Mouse (Mus musculus): ENCODE data around the gene Gsg1l. TPM values are rescaled to one million over a fixed set of nuclear protein-coding genes. Genes with fewer than 3 reads are reported as not detected.

Gene Gsg1l
- polyA plus RNA-seq, 1 experiment from 2014 or later: 0.70 TPM

DNA sequence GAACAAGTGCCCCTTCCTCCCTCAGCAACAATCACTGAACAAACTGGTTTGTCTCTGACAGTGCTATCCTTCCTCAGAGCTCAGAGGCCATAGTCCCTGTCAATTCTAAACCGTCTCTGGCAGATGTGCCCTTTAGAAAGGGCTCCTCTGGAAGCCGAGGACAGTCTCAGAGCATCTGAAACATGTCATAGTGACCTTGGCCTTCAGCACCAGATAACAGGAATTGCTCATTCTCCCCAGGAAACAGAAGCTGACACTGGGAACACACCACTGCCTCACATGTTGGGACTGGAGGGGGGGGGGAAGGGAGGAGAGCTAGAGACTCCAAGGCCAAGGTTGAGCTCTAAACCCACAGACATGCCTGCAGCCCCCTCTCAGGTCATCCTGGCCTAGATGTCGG is 113.1 kb downstream of the Gsg1l start:
- DNase-seq (ENCODE audit: low spot score): no peak
- H3K9me3 ChIP-seq (replicated peaks; ENCODE audit: control insufficient read depth, low read length): no peaks in the 10 kb centered on the region
- H3K27ac ChIP-seq (replicated peaks; ENCODE audit: low read depth, low read length): no peak overlapping the region
- no peak overlapping the region for H3K9ac ChIP-seq (replicated peaks; ENCODE audit: low read length)
- no peaks in the 10 kb centered on the region for H3K4me1 ChIP-seq (ENCODE audit: control insufficient read depth, insufficient read depth, low read length)
- no peak for ATAC-seq (replicated peaks; ENCODE audit: insufficient number of reproducible peaks, low FRiP score, low TSS enrichment, low read depth)
- H3K27me3 ChIP-seq (ENCODE audit: control insufficient read depth, insufficient read depth, low read length): no peaks in the 10 kb centered on the region
- H3K36me3 ChIP-seq (replicated peaks; ENCODE audit: control insufficient read depth, insufficient read depth, low read depth, low read length): no peaks in the 10 kb centered on the region
- WGBS: 81% methylated on average over 3 of the region's 3 CpGs
- no peak overlapping the region for H3K4me2 ChIP-seq (ENCODE audit: low read depth, low read length)
- H3K4me3 ChIP-seq (ENCODE audit: low read depth, low read length): no peak overlapping the region

DNA sequence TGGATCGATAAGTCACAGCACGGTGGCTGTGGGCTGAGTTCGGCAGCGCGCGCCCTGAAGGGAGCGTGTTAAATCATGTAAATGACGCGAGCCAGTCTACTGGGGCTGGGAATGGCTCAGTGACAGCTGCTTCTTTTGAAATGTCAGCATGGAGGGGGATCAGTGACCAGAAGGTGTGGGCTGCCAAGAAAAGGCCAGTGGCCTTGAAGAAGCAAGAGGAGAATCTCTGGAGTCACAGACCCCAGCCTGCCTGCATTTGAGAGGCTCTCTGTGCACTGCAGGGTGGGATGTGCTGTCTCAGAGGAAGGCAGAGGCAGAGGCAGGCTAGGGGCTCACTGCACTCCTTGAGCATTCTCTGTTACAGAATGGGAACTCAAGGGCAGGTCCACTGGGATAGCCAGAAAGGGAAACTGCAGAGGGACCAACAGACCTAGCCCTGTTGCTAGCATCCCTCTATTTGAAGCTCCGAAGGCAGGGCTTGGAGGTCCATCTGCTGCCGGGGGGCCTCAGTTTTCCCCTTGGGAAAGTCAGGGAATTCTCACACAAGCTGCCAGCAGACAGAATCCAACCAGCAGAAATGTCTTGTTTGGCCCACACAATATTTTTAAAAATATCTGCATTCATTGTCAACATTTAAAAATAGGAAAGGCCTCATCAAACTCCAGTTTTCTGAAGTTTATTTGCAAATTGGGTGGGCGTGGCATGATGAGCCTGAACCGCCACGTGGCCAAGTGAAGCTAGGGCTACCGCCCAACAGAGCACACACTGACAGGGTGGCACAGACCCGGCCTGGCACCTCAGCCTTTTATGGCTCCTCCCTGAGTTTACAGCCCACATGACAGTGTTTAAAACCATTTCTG is 115.6 kb downstream of the Gsg1l start:
- Histone ChIP-seq H3K27ac (replicated peaks; ENCODE audit: low read depth, low read length) (no peak overlapping the region), H3K4me1 (ENCODE audit: control insufficient read depth, insufficient read depth, low read length) (no peaks in the 10 kb centered on the region), H3K4me2 (ENCODE audit: low read depth, low read length) (no peak overlapping the region), H3K9me3 (replicated peaks; ENCODE audit: control insufficient read depth, low read length) (no peaks in the 10 kb centered on the region), H3K4me3 (ENCODE audit: low read depth, low read length) (no peak overlapping the region), H3K9ac (replicated peaks; ENCODE audit: low read length) (no peak overlapping the region), H3K36me3 (replicated peaks; ENCODE audit: control insufficient read depth, insufficient read depth, low read depth, low read length) (no peaks in the 10 kb centered on the region), H3K27me3 (ENCODE audit: control insufficient read depth, insufficient read depth, low read length) (no peaks in the 10 kb centered on the region)
- 67% methylated on average over 16 of the region's 16 CpGs for WGBS
- DNase-seq (ENCODE audit: low spot score) (no peak), ATAC-seq (replicated peaks; ENCODE audit: insufficient number of reproducible peaks, low FRiP score, low TSS enrichment, low read depth) (no peak)

DNA sequence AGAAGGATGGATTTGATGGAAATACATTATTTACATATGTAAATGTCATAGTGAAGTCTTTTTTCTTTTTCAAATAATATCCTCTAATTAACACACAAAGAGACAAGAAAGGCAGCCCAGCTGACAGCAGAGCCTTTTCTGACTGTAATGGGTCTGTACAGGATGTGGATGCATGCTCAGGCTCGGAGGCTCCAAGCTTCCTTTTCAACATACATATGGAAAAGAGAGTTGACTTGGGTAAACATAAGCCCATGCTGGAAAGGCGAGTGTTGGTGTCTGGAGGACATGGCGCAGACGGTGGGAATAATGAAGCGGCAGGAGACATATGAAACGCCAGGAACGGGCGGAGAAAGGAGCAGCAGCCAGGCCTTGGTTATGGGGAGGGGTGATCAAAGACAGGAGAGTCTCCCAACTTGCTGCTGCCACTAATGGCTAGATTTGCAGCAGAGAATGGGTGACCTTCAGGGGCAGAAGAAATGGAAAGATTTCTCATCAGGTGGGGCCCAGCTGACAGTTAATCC is 118.1 kb downstream of the Gsg1l start:
- ATAC-seq (replicated peaks; ENCODE audit: insufficient number of reproducible peaks, low FRiP score, low TSS enrichment, low read depth) (no peak), DNase-seq (ENCODE audit: low spot score) (no peak)
- no peaks in the 10 kb centered on the region for H3K27me3 ChIP-seq (ENCODE audit: control insufficient read depth, insufficient read depth, low read length)
- H3K36me3 ChIP-seq (replicated peaks; ENCODE audit: control insufficient read depth, insufficient read depth, low read depth, low read length): no peaks in the 10 kb centered on the region
- H3K4me1 ChIP-seq (ENCODE audit: control insufficient read depth, insufficient read depth, low read length): no peaks in the 10 kb centered on the region
- no peak overlapping the region for H3K4me3 ChIP-seq (ENCODE audit: low read depth, low read length)
- no peaks in the 10 kb centered on the region for H3K9me3 ChIP-seq (replicated peaks; ENCODE audit: control insufficient read depth, low read length)
- H3K27ac ChIP-seq (replicated peaks; ENCODE audit: low read depth, low read length): no peak overlapping the region
- H3K9ac ChIP-seq (replicated peaks; ENCODE audit: low read length): no peak overlapping the region
- no peak overlapping the region for H3K4me2 ChIP-seq (ENCODE audit: low read depth, low read length)
- WGBS: 75% methylated on average over 8 of the region's 8 CpGs

DNA sequence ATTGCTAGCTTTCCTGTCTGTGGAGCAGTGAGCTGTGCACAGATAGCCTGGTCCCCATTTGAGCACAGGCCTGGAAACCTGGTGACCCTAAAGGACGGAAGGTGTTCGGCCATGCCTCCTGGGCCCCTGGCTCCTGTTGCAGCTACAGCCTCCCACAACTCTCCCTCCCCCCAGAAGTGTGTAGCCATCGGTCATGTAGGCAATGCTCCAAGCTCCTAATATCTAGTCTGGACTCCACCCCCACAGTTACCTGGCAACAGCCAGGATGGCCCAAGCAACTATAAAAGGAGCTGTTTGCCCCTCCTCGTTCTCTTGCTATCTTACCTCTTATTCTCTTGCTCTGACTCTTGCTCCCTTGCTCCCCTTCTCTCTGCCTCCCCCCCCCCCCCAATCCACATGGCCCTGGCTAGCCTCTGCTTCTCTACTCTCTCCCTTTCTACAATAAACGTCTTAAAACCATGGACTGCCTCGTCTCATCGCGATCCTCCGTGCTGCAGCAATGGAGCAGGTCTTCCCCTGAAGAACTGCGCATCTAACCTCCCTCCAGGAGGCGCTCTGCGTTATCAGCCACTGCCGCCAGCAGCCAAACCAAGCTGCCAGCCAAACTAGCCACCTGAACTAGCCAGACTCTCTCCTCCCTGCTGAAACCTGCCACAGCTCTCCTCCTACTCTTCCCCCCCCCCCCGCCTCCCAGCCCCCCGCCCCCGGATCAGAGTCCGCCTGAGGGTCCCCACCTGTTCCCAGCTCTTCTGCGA is 122.7 kb downstream of the Gsg1l start:
- Histone ChIP-seq H3K4me2 (ENCODE audit: low read depth, low read length) (no peak overlapping the region), H3K27me3 (ENCODE audit: control insufficient read depth, insufficient read depth, low read length) (no peaks in the 10 kb centered on the region), H3K4me3 (ENCODE audit: low read depth, low read length) (no peak overlapping the region), H3K9ac (replicated peaks; ENCODE audit: low read length) (no peak overlapping the region), H3K4me1 (ENCODE audit: control insufficient read depth, insufficient read depth, low read length) (no peaks in the 10 kb centered on the region; the same call in 1 of the 2 replicates), H3K27ac (replicated peaks; ENCODE audit: low read depth, low read length) (no peak overlapping the region), H3K9me3 (replicated peaks; ENCODE audit: control insufficient read depth, low read length) (no peaks in the 10 kb centered on the region), H3K36me3 (replicated peaks; ENCODE audit: control insufficient read depth, insufficient read depth, low read depth, low read length) (no peaks in the 10 kb centered on the region)
- no peak for DNase-seq (ENCODE audit: low spot score)
- 55% methylated on average over 17 of the region's 18 CpGs for WGBS
- no peak for ATAC-seq (replicated peaks; ENCODE audit: insufficient number of reproducible peaks, low FRiP score, low TSS enrichment, low read depth)

DNA sequence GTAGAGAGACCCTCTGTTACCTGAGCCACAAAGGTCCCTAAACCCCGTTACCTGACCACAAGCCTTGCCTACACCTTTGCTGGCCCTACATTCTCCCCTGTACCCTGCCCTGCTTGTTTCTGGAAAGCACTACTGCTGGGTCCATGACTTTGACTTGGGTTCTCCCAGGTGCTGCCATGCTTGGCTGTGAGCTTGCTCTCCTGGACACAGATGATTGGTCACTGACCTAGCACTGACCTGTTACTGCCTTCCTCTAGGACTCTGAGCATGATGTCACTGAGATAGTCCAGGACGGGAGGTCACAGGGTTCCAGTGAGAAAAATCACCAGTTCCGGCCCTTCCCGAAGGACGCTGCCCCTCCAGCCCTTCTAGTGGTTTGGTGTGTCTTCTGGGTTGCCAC is 123.4 kb downstream of the Gsg1l start:
- WGBS: 88% methylated on average over 5 of the region's 5 CpGs
- Histone ChIP-seq H3K4me2 (ENCODE audit: low read depth, low read length) (no peak overlapping the region), H3K27ac (replicated peaks; ENCODE audit: low read depth, low read length) (no peak overlapping the region), H3K27me3 (ENCODE audit: control insufficient read depth, insufficient read depth, low read length) (no peaks in the 10 kb centered on the region), H3K4me3 (ENCODE audit: low read depth, low read length) (no peak overlapping the region), H3K36me3 (replicated peaks; ENCODE audit: control insufficient read depth, insufficient read depth, low read depth, low read length) (no peaks in the 10 kb centered on the region), H3K9me3 (replicated peaks; ENCODE audit: control insufficient read depth, low read length) (no peaks in the 10 kb centered on the region), H3K9ac (replicated peaks; ENCODE audit: low read length) (no peak overlapping the region), H3K4me1 (ENCODE audit: control insufficient read depth, insufficient read depth, low read length) (no peaks in the 10 kb centered on the region; the same call in 1 of the 2 replicates)
- no peak for DNase-seq (ENCODE audit: low spot score)
- ATAC-seq (replicated peaks; ENCODE audit: insufficient number of reproducible peaks, low FRiP score, low TSS enrichment, low read depth): no peak

DNA sequence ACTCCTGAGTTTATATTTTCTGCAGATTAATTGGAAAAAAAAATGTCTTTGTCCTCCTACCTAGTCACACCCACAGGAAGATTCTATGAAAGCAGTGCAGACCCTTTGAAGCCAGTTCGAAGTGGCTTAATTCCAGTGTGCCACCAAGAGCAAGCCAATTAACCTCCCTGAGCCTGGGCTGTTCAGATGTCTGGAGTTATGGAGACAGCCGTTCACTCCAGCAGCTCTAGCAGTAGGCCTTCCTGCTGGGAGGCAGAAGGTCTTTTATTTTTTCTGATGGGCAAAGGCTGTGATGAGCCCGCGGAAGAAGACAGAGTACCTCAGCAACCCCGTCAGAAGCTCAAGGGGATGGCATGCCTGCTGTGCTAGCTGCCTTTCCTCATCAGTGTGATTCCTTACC is 127.2 kb downstream of the Gsg1l start:
- H3K4me1 ChIP-seq (ENCODE audit: control insufficient read depth, insufficient read depth, low read length): no peaks in the 10 kb centered on the region; the same call in 1 of the 2 replicates
- 57% methylated on average over 5 of the region's 5 CpGs for WGBS
- H3K27ac ChIP-seq (replicated peaks; ENCODE audit: low read depth, low read length): no peak overlapping the region

DNA sequence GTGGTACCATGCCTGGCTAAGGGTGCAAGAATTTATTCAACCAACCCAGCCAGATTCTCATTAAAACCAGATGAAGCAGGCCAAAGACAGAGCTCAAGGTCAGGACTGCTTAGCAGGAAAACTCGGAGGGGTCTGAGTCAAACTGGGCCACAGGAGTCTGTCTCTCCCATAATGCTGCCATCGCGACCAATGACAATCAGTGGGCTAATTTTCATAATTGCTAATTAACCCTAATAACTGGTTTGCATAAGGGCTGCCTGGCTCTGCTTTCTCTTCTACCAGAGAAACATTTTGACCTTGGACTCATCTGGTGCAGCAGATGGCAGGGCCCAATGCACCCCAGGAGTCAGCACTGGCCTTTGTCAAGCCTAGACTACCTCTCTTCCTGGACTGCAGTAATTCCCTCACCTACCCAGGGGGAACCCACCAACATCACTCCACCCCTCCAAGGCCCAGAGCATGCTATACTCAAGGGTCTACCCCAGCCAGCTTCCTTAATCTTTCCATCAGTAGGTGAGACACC is 127.8 kb downstream of the Gsg1l start:
- Histone ChIP-seq H3K9ac (replicated peaks; ENCODE audit: low read length) (no peak overlapping the region), H3K4me1 (ENCODE audit: control insufficient read depth, insufficient read depth, low read length) (no peaks in the 10 kb centered on the region; the same call in 1 of the 2 replicates), H3K27me3 (ENCODE audit: control insufficient read depth, insufficient read depth, low read length) (no peaks in the 10 kb centered on the region), H3K4me3 (ENCODE audit: low read depth, low read length) (no peak overlapping the region), H3K27ac (replicated peaks; ENCODE audit: low read depth, low read length) (no peak overlapping the region), H3K36me3 (replicated peaks; ENCODE audit: control insufficient read depth, insufficient read depth, low read depth, low read length) (no peaks in the 10 kb centered on the region), H3K4me2 (ENCODE audit: low read depth, low read length) (no peak overlapping the region), H3K9me3 (replicated peaks; ENCODE audit: control insufficient read depth, low read length) (no peaks in the 10 kb centered on the region)
- no peak for ATAC-seq (replicated peaks; ENCODE audit: insufficient number of reproducible peaks, low FRiP score, low TSS enrichment, low read depth)
- 50% methylated on average over 3 of the region's 3 CpGs for WGBS
- no peak for DNase-seq (ENCODE audit: low spot score)

More for the DNA sequence above, 127.2 kb downstream of the Gsg1l start:
- no peaks in the 10 kb centered on the region for H3K9me3 ChIP-seq (replicated peaks; ENCODE audit: control insufficient read depth, low read length)
- H3K4me2 ChIP-seq (ENCODE audit: low read depth, low read length): no peak overlapping the region
- no peaks in the 10 kb centered on the region for H3K27me3 ChIP-seq (ENCODE audit: control insufficient read depth, insufficient read depth, low read length)
- H3K36me3 ChIP-seq (replicated peaks; ENCODE audit: control insufficient read depth, insufficient read depth, low read depth, low read length): no peaks in the 10 kb centered on the region
- DNase-seq (ENCODE audit: low spot score): no peak
- H3K4me3 ChIP-seq (ENCODE audit: low read depth, low read length): no peak overlapping the region
- H3K9ac ChIP-seq (replicated peaks; ENCODE audit: low read length): no peak overlapping the region
- ATAC-seq (replicated peaks; ENCODE audit: insufficient number of reproducible peaks, low FRiP score, low TSS enrichment, low read depth): no peak

Measured in embryonic facial prominence, embryonic 11.5 days (tissue).